Mouse (Mus musculus): ENCODE measurements around the gene Slc41a2. TPM values are rescaled to one million over a fixed set of nuclear protein-coding genes. Genes with fewer than 3 reads are reported as not detected.

Slc41a2 gene
- total and polyA plus RNA-seq, 2 experiments from 2014 or later = 11.9 to 42.0 TPM

DNA sequence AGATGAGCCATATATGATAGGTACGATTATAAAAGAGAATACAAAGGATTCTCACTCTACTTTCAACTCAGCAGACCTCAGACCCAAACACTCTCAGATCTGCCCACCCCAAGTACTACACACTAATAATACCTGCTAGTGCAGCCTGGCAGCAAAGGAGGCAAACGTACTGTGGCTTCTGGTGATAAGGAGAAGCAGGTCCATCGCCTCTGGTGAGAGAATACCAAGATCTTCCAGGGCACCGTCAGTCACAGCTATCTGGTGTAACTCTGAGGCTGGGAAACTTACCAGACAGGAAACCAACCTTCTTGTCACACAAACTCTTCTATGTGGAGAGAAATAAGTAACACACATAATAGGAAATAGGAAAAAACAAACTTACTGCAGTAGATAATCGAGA, 24.6 kb downstream of the Slc41a2 start:
- WGBS = 86% methylated on average over 5 of the region's 5 CpGs
- no peak for TF ChIP-seq CTCF (IDR thresholded peaks at IDR 0.05)
- no peaks in the 10 kb centered on the region for H3K4me1 ChIP-seq (ENCODE audit: insufficient read depth, low read length)
- DNase-seq (ENCODE audit: low spot score) (no peak), ATAC-seq (ENCODE audit: low FRiP score) (no peak)
- H3K4me3 ChIP-seq (ENCODE audit: low read depth, low read length) = no peak overlapping the region
- H3K9me3 ChIP-seq (ENCODE audit: low read length) = no peaks in the 10 kb centered on the region
- no peak overlapping the region for H3K9ac ChIP-seq (replicated peaks; ENCODE audit: low read length, poor library complexity, severe bottlenecking)
- H3K27ac ChIP-seq (ENCODE audit: low read depth, low read length) = no peak overlapping the region
- no peaks in the 10 kb centered on the region for H3K27me3 ChIP-seq (ENCODE audit: insufficient read depth, low read length)
- no peak overlapping the region for H3K4me2 ChIP-seq (ENCODE audit: low read depth, low read length, poor library complexity, severe bottlenecking)
- H3K36me3 ChIP-seq (ENCODE audit: insufficient read depth, low read length) = peaks cover 10% of the 10 kb centered on the region; the same call in 1 of the 2 replicates

DNA sequence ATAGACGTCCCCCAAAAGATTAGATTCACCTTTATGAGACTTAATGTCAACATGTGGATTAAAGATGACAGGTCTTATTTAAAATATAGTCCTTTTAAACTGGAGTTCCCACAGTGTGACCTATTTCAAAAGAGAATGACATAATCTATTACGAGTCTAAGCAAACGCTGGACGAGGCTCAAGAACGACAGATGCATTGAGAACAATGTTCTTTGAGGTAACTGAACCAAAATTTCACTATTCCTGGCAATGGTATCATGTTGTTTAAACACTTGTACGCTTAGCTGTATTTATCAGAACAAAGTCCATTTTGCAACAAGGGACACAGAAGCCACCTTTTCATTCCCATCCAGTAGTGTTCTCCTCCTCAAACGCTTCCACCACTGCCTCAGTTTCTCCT, 27.3 kb downstream of the Slc41a2 start:
- Histone ChIP-seq H3K4me2 (ENCODE audit: low read depth, low read length, poor library complexity, severe bottlenecking) (no peak overlapping the region), H3K4me3 (ENCODE audit: low read depth, low read length) (no peak overlapping the region), H3K27me3 (ENCODE audit: insufficient read depth, low read length) (no peaks in the 10 kb centered on the region), H3K9me3 (ENCODE audit: low read length) (no peaks in the 10 kb centered on the region), H3K36me3 (ENCODE audit: insufficient read depth, low read length) (peaks cover 10% of the 10 kb centered on the region; the same call in 1 of the 2 replicates), H3K4me1 (ENCODE audit: insufficient read depth, low read length) (no peaks in the 10 kb centered on the region), H3K9ac (replicated peaks; ENCODE audit: low read length, poor library complexity, severe bottlenecking) (no peak overlapping the region), H3K27ac (ENCODE audit: low read depth, low read length) (no peak overlapping the region)
- DNase-seq (ENCODE audit: low spot score) (no peak), ATAC-seq (ENCODE audit: low FRiP score) (no peak)
- 85% methylated on average over 7 of the region's 7 CpGs for WGBS
- no peak for TF ChIP-seq CTCF (IDR thresholded peaks at IDR 0.05)

- 83% methylated on average over 4 of the region's 4 CpGs for WGBS
- H3K27me3 ChIP-seq (ENCODE audit: insufficient read depth, low read length) = no peaks in the 10 kb centered on the region
- no peak overlapping the region for H3K4me3 ChIP-seq (ENCODE audit: low read depth, low read length)
- TF ChIP-seq CTCF (IDR thresholded peaks at IDR 0.05) = no peak
- H3K9ac ChIP-seq (replicated peaks; ENCODE audit: low read length, poor library complexity, severe bottlenecking) = no peak overlapping the region
- no peak overlapping the region for H3K27ac ChIP-seq (ENCODE audit: low read depth, low read length)
- ATAC-seq (ENCODE audit: low FRiP score) (no peak), DNase-seq (ENCODE audit: low spot score) (no peak)
- no peak overlapping the region for H3K4me2 ChIP-seq (ENCODE audit: low read depth, low read length, poor library complexity, severe bottlenecking)
- H3K36me3 ChIP-seq (ENCODE audit: insufficient read depth, low read length) = 0 out of 2 replicates have a peak, but pooled peaks cover 6% of the 10 kb centered on the region
- H3K9me3 ChIP-seq (ENCODE audit: low read length) = no peaks in the 10 kb centered on the region
- H3K4me1 ChIP-seq (ENCODE audit: insufficient read depth, low read length) = no peaks in the 10 kb centered on the region
Measured at GRCm38 (mm10) chr10:83301687-83302086, 36.0 kb downstream of the Slc41a2 start.

- no peaks in the 10 kb centered on the region for H3K27me3 ChIP-seq (ENCODE audit: insufficient read depth, low read length)
- no peaks in the 10 kb centered on the region for H3K9me3 ChIP-seq (ENCODE audit: low read length)
- 79% methylated on average over 3 of the region's 3 CpGs for WGBS
Measured at GRCm38 (mm10) chr10:83301054-83301453, 36.6 kb downstream of the Slc41a2 start.

DNA sequence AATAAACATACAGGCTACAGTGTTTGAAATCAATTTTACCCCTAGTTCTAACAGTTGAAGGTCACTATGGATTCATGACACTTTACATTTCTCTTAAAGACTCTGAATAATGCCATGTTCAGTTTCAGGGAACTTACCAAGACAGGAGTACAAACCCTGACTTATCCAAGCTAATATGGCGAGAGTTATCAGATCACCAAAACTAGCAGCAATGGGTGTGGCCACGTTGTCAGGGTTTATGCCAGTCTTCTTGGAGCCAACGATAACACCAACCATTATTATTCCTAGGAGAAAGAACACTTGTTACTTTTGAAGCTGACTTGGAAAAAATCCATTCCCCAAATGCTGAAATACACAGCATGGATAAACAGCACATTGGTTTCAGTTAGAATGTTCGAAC, 40.7 kb downstream of the Slc41a2 start:
- Histone ChIP-seq H3K9ac (replicated peaks; ENCODE audit: low read length, poor library complexity, severe bottlenecking) (no peak overlapping the region), H3K27me3 (ENCODE audit: insufficient read depth, low read length) (no peaks in the 10 kb centered on the region), H3K4me1 (ENCODE audit: insufficient read depth, low read length) (no peaks in the 10 kb centered on the region), H3K9me3 (ENCODE audit: low read length) (no peaks in the 10 kb centered on the region), H3K27ac (ENCODE audit: low read depth, low read length) (no peak overlapping the region), H3K4me2 (ENCODE audit: low read depth, low read length, poor library complexity, severe bottlenecking) (no peak overlapping the region), H3K4me3 (ENCODE audit: low read depth, low read length) (no peak overlapping the region), H3K36me3 (ENCODE audit: insufficient read depth, low read length) (peaks cover 10% of the 10 kb centered on the region; the same call in 1 of the 2 replicates)
- 82% methylated on average over 4 of the region's 4 CpGs for WGBS
- no peak for ATAC-seq (ENCODE audit: low FRiP score)
- DNase-seq (ENCODE audit: low spot score) = no peak
- TF ChIP-seq CTCF (IDR thresholded peaks at IDR 0.05) = no peak

More at GRCm38 (mm10) chr10:83301054-83301453, 36.6 kb downstream of the Slc41a2 start:
- TF ChIP-seq CTCF (IDR thresholded peaks at IDR 0.05) = no peak
- H3K27ac ChIP-seq (ENCODE audit: low read depth, low read length) = no peak overlapping the region
- no peak overlapping the region for H3K4me2 ChIP-seq (ENCODE audit: low read depth, low read length, poor library complexity, severe bottlenecking)
- DNase-seq (ENCODE audit: low spot score) (no peak), ATAC-seq (ENCODE audit: low FRiP score) (no peak)
- H3K9ac ChIP-seq (replicated peaks; ENCODE audit: low read length, poor library complexity, severe bottlenecking) = no peak overlapping the region
- 0 out of 2 replicates have a peak, but pooled peaks cover 7% of the 10 kb centered on the region for H3K36me3 ChIP-seq (ENCODE audit: insufficient read depth, low read length)
- H3K4me3 ChIP-seq (ENCODE audit: low read depth, low read length) = no peak overlapping the region
- no peaks in the 10 kb centered on the region for H3K4me1 ChIP-seq (ENCODE audit: insufficient read depth, low read length)

DNA sequence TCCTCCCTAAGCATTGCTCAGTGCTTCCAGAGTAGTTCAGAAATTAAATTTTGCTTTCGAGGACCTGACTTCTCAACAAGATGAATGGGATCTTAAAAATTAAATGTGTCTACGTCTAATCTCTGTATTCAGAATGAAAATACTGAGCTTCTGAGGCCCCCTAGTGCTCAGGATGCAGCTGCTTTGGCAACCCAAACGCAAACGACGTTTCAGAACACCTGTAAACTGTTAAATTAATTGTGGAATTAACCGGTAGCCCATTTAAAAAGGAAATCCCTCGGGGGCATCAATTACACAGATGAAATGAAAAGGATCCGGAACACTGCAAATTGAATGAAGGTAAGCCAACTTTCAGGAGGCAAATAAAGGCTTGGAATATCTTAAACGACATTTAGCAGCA, 42.9 kb downstream of the Slc41a2 start:
- Histone ChIP-seq H3K9ac (replicated peaks; ENCODE audit: low read length, poor library complexity, severe bottlenecking) (no peak overlapping the region), H3K9me3 (ENCODE audit: low read length) (no peaks in the 10 kb centered on the region), H3K36me3 (ENCODE audit: insufficient read depth, low read length) (peaks cover 4% of the 10 kb centered on the region; the same call in 1 of the 2 replicates), H3K4me3 (ENCODE audit: low read depth, low read length) (no peak overlapping the region), H3K4me2 (ENCODE audit: low read depth, low read length, poor library complexity, severe bottlenecking) (no peak overlapping the region), H3K4me1 (ENCODE audit: insufficient read depth, low read length) (no peaks in the 10 kb centered on the region), H3K27me3 (ENCODE audit: insufficient read depth, low read length) (no peaks in the 10 kb centered on the region), H3K27ac (ENCODE audit: low read depth, low read length) (no peak overlapping the region)
- TF ChIP-seq CTCF (IDR thresholded peaks at IDR 0.05) = peak; percentile 79
- ATAC-seq (ENCODE audit: low FRiP score) (no peak), DNase-seq (ENCODE audit: low spot score) (peak; percentile 67)
- 32% methylated on average over 9 of the region's 9 CpGs for WGBS
